Mouse (Mus musculus): ENCODE measurements around the gene Dxo. TPM values are rescaled to one million over a fixed set of nuclear protein-coding genes. Genes with fewer than 3 reads are reported as not detected.

The Dxo gene
- total and polyA plus RNA-seq, 3 experiments, result 10.0 to 31.6 (median 16.3) TPM

DNA sequence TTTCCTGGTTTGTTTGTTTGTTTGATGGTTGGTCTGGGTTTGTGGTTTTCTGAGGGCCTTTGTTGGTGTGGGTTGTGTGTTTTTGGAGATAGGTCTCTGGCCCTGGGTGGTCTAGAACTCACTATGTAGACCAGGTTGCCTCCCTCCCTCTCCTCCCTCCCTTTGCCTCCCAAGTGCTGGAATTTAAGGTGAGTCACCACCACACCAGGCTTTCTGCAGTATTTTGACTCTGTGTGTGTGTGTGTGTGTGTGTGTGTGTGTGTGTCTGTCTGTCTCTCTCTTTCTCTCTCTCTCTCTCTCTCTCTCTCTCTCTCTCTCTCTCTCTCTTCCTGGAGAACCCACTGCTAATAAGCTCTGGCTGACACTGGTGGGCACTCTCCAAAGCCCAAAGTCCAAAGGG is 44.3 kb downstream of the Dxo start:
- in situ Hi-C loops (cut with MboI; ENCODE audit: low pct_ligation_motif_present, low pct_unique_long_range_greater_than_20kb, low sequenced_read_pairs) (no loop called here), dilution Hi-C loops (cut with MboI; ENCODE audit: extremely low pct_ligation_motif_present, extremely low pct_unique_long_range_greater_than_20kb, low sequenced_read_pairs) (no loop called here)
- Histone ChIP-seq H3K27me3 (replicated peaks) (no peaks in the 10 kb centered on the region), H3K9me3 (replicated peaks; ENCODE audit: low read length) (no peaks in the 10 kb centered on the region), H3K27ac (ENCODE audit: insufficient read depth, low read depth) (no peak overlapping the region), H3K4me2 (ENCODE audit: insufficient read depth, low read depth, poor library complexity, severe bottlenecking) (no peak overlapping the region), H3K4me1 (ENCODE audit: control insufficient read depth in 1 of 2, insufficient read depth in 2 of 2) (peaks cover 11 to 33% of the 10 kb centered on the region in 2 experiments), H3K9ac (ENCODE audit: insufficient read depth, low read depth) (no peak overlapping the region), H3K36me3 (replicated peaks in 1 of 2; ENCODE audit: control insufficient read depth in 1 of 2, insufficient read depth in 1 of 2, low read length in 1 of 2) (no peaks in the 10 kb centered on the region), H3K79me2 (replicated peaks; ENCODE audit: control insufficient read depth, extremely low read depth, insufficient read depth, poor library complexity, severe bottlenecking) (no peaks in the 10 kb centered on the region), H3K4me3 (replicated peaks in 1 of 3; ENCODE audit: low read depth in 2 of 3, low read length in 2 of 3, poor library complexity in 1 of 3) (no peak overlapping the region)
- DNase-seq (ENCODE audit: extremely low read depth), result no peak
- TF ChIP-seq MEF2A (IDR thresholded peaks at IDR 0.05; ENCODE audit: borderline replicate concordance, low read depth, low read length) (no peak), BHLHE40 (IDR thresholded peaks at IDR 0.05; ENCODE audit: low read depth, low read length) (no peak)

DNA sequence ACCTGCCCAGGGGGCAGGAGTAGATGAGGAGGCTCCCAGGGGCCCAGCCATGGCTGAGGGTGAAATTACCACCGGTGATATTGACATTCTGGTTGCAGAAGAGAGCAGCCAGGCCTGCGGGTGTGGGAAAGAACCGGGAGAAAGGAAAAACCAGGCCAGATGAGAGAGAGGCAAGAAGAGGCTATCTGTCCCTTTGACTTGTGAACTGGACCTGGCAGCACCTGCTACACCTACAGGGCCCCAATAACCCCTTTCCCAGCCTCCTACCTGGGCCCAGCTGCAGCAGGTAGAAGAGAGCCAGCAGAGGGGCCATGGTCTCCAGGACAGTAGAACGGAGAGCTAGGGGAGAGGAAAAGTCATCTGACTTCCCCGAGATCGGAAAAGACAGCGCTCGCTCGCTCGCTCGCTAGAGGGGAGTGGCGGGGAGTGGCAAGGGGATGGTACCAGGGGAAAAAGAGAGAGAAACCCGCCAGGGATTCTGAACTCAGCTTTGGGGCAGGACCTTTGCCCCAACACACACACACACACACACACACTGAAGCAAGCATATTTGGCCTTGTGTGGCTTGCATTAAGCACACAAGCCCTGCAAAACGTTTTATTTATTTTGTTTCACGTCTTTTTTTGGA is 45.0 kb downstream of the Dxo start, which contains the start of gene Gm20547:
Gene Gm20547, minus strand, starts transcription at position 360 of the 628 bp plus-strand sequence.
- H3K79me2 ChIP-seq (replicated peaks; ENCODE audit: control insufficient read depth, extremely low read depth, insufficient read depth, poor library complexity, severe bottlenecking), result no peaks in the 10 kb centered on the region
- no peaks in the 10 kb centered on the region for H3K27me3 ChIP-seq (replicated peaks)
- H3K27ac ChIP-seq (ENCODE audit: insufficient read depth, low read depth), result no peak within 1 kb of the TSS
- no peak for TF ChIP-seq MXI1 (IDR thresholded peaks at IDR 0.05; ENCODE audit: low read depth, low read length)
- no peak for TF ChIP-seq RCOR1 (conservative IDR thresholded peaks at IDR 0.05; ENCODE audit: low read depth, low read length)
- no peak for TF ChIP-seq ELF1 (IDR thresholded peaks at IDR 0.05; ENCODE audit: low read depth, low read length)
- no peak for TF ChIP-seq MYC (IDR thresholded peaks at IDR 0.05; ENCODE audit: low read depth, low read length)
- TF ChIP-seq GABPA (IDR thresholded peaks at IDR 0.05; ENCODE audit: insufficient replicate concordance, low read depth, low read length), result no peak
- TF ChIP-seq ETS1 (conservative IDR thresholded peaks at IDR 0.05; ENCODE audit: low read depth, low read length), result no peak
- TF ChIP-seq ZNF384 (IDR thresholded peaks at IDR 0.05; ENCODE audit: low read depth, low read length), result no peak
- no peak for TF ChIP-seq HCFC1 (IDR thresholded peaks at IDR 0.05; ENCODE audit: low read depth, low read length)
- no peak for TF ChIP-seq RAD21 (IDR thresholded peaks at IDR 0.05; ENCODE audit: low read depth, low read length)
- no peak for TF ChIP-seq MAFK (IDR thresholded peaks at IDR 0.05; ENCODE audit: insufficient replicate concordance, low read length)
- no peak for TF ChIP-seq CHD2 (IDR thresholded peaks at IDR 0.05; ENCODE audit: low read length)
- in situ Hi-C loops (cut with MboI; ENCODE audit: low pct_ligation_motif_present, low pct_unique_long_range_greater_than_20kb, low sequenced_read_pairs), result no loop called here
- dilution Hi-C loops (cut with MboI; ENCODE audit: extremely low pct_ligation_motif_present, extremely low pct_unique_long_range_greater_than_20kb, low sequenced_read_pairs), result no loop called here
- no peak within 1 kb of the TSS for H3K4me2 ChIP-seq (ENCODE audit: insufficient read depth, low read depth, poor library complexity, severe bottlenecking)
- DNase-seq (ENCODE audit: extremely low read depth), result no peak
- peaks cover 11 to 33% of the 10 kb centered on the region in 2 experiments for H3K4me1 ChIP-seq (ENCODE audit: control insufficient read depth in 1 of 2, insufficient read depth in 2 of 2)
- H3K9ac ChIP-seq (ENCODE audit: insufficient read depth, low read depth), result no peak within 1 kb of the TSS
- H3K36me3 ChIP-seq (replicated peaks in 1 of 2; ENCODE audit: control insufficient read depth in 1 of 2, insufficient read depth in 1 of 2, low read length in 1 of 2), result no peaks in the 10 kb centered on the region
- no peak within 1 kb of the TSS for H3K4me3 ChIP-seq (replicated peaks in 1 of 3; ENCODE audit: low read depth in 2 of 3, low read length in 2 of 3, poor library complexity in 1 of 3)
- H3K9me3 ChIP-seq (replicated peaks; ENCODE audit: low read length), result peaks cover under 1% of the 10 kb centered on the region

Measured in CH12.LX (cell line).